Mouse (Mus musculus) liver, adult 10 weeks (tissue): ENCODE data around the gene Gm21149. TPM values are rescaled to one million over a fixed set of nuclear protein-coding genes. Genes with fewer than 3 reads are reported as not detected.

Source experiments
- polyA plus RNA-seq: library from polyadenylated mRNA; stranded (reverse); fragments of 350-450 nt; fragmentation: Illumina TruSeq; extraction: RNeasy Lipid Tissue Mini Kit (QIAGEN cat#74804); gene quantifications from one replicate; pipeline ENCODE4 v1.2.3, GENCODE M21; 2014; ENCODE audit warnings: low read depth, low replicate concordance

Gm21149 gene
- polyA plus RNA-seq = not detected

GRCm38 (mm10) chr5:15476423-15476822 is at the start of gene Gm21149:
Gm21149 (minus strand) TSS chr5:15476523.

Other genes starting within 250 kb of the Gm21149 start
- gene Gm21190, start 52.7 kb upstream of the Gm21149 start, polyA plus RNA-seq = not detected
- not detected for gene Gm21083, start 100.8 kb upstream of the Gm21149 start, polyA plus RNA-seq
- not detected for gene Speer4d, start 142.5 kb upstream of the Gm21149 start, polyA plus RNA-seq
- not detected for gene 4930572O03Rik, start 180.5 kb upstream of the Gm21149 start, polyA plus RNA-seq
- gene Speer4c, start 237.7 kb upstream of the Gm21149 start, polyA plus RNA-seq = not detected